Mouse (Mus musculus): ENCODE results near the gene Tubg2.

Gene Tubg2

GRCm38 (mm10) chr11:101178061-101179058, 22.7 kb downstream of the Tubg2 start:
- DNase-seq (ENCODE audit: low spot score in 2 of 2): no peak

DNA sequence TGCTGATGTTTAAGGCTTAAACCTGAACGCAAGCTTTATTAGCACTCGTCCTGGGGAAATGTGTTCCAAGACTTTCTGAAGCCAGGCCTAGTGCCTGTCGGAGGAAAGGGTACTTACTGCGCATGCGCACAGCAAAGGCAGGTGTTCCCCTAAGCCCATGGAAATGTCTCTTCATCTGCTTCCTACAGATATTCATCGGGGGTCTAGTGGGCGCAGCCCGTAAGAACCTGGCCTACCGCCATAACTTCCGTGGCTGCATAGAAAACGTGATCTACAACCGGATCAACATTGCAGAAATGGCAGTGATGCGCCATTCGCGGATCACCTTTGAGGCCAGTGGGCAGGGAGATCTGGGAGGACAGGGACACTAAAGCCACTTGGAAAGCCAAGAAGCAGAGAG, 23.6 kb downstream of the Tubg2 start:
- DNase-seq (ENCODE audit: low spot score in 2 of 2): no peak

DNA sequence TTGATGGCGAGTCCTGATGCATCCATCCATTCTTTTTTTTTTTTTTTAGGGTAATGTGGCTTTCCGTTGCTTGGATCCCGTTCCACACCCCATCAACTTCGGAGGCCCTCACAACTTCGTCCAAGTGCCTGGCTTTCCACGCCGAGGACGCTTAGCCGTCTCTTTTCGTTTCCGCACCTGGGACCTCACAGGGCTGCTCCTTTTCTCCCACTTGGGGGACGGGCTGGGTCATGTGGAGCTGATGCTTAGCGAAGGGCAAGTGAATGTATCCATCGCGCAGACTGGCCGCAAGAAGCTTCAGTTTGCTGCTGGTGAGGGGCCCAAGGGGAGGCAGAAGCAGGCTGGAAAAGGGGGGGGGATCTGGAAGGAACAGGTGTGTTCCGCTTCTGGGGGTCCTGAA, 24.6 kb downstream of the Tubg2 start:
- DNase-seq (ENCODE audit: low spot score in 2 of 2): no peak

DNA sequence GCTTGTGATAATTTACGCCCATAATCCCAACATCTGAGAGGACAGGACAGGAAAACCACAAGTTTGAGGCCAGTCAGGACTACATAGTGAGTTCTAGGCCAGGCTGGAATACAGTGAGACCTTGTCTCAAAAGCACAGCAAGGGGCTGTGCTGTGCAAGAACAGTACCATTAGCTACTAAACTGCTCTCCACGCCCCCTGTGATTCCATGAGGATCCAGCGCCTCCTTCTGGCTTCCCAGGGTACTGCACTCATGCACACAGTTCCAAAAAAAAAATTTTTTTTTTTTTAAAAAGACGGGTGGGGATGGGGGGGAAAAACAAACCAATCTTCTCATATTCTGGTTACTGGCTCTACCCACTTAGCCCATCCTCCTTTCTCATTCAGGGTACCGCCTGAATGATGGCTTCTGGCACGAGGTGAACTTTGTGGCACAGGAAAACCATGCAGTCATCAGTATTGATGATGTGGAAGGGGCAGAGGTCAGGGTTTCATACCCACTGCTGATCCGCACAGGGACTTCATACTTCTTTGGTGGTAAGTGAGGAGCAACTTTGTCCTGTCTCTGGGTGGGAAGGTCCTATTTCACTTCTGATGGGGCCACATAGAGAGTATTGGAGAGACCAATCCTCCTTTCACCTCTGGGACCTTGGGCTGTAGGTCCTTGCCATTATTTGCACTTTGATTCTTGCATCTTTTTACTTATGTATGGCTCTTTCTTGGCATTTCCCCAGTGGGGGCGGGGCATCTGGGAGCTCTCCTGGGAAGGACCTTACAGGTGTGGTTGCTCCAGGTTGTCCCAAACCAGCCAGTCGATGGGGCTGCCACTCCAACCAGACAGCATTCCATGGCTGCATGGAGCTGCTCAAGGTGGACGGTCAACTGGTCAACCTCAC, 25.4 kb downstream of the Tubg2 start:
- peak in 1 of 2 experiments; percentile 59 for DNase-seq (ENCODE audit: low spot score in 2 of 2)

DNA sequence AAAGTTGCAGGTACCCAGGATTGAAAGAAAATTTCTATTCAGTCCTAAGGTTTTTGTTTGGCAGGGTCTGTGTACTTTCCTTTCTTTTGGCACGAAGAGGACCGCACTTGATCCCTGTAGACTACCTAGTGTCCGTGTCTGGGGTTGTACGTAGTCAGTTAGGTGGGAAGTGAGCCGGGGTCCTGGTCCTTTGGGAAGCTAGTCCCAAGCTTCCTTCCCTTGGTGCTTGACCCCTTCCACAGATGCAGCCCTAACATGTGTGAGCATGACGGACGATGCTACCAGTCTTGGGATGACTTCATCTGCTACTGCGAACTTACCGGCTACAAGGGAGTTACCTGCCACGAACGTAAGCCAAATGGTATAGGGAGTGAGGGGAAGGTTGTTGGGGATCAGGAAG, 26.3 kb downstream of the Tubg2 start:
- no peak for DNase-seq (ENCODE audit: low spot score in 2 of 2)

DNA sequence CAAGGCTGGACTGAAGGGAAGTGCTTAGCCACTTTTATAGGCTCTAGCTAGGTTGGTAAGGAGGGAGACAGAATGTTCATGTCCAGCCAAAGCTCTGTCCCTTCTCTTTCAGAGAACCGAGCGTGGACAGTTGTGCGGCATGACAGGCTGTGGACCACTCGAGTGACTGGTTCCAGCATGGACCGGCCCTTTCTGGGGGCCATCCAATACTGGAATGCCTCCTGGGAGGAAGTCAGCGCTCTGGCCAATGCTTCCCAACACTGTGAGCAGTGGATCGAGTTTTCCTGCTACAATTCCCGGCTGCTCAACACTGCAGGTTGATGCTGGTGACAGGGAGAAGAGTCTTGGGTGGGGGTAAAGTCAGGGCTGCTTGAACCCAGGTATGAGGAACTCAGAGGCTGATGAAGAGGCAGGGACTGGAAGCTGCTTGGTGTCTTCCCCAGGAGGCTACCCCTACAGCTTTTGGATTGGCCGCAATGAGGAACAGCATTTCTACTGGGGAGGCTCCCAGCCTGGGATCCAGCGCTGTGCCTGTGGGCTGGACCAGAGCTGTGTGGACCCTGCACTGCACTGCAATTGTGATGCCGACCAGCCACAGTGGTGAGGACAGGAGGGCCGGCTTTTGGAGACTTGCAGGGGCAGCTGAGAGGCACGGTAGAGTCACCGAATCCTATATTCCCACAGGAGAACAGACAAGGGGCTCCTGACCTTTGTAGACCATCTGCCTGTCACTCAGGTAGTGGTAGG, 27.2 kb downstream of the Tubg2 start:
- DNase-seq (ENCODE audit: low spot score in 2 of 2): no peak

DNA sequence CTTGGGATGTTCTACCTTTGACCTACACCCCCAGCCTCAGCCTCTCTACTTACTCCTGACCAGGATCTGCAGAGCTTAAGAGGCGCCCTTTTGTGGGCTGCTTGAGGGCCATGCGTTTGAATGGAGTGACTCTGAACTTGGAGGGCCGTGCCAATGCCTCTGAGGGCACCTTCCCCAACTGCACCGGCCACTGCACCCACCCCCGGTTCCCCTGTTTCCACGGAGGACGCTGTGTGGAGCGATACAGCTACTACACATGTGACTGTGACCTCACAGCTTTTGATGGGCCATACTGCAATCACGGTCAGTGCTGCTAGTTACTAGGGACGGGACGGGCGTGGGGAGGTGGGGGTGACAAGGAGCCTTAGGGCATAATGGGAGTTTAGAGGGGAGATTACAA, 29.3 kb downstream of the Tubg2 start:
- no peak for DNase-seq (ENCODE audit: low spot score in 2 of 2)

GRCm38 (mm10) chr11:101185441-101185840, 29.7 kb downstream of the Tubg2 start:
- no peak for DNase-seq (ENCODE audit: low spot score in 2 of 2)

DNA sequence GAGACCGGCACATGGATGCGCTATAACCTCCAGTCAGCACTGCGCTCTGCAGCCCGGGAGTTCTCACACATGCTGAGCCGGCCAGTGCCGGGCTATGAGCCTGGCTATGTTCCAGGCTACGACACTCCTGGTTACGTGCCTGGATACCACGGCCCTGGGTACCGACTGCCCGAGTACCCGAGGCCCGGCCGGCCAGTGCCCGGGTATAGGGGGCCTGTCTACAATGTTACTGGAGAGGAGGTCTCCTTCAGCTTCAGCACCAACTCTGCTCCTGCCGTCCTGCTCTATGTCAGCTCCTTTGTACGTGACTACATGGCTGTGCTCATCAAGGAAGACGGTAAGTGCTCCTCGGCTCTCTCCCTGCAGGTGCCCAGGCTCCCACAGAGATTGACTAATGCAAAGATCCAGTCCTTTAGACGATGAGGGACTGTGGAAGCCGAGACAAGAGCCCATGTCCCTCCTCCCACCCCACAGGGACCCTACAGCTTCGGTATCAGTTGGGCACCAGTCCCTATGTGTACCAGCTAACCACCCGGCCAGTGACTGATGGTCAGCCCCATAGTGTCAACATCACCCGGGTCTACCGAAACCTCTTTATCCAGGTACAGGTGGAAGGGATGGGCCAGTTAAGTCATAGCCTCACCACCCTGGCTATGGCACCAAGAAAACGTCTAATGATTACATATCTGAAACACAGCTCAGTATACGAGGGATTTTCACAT, 31.0 kb downstream of the Tubg2 start:
- DNase-seq (ENCODE audit: low spot score in 2 of 2): no peak

DNA sequence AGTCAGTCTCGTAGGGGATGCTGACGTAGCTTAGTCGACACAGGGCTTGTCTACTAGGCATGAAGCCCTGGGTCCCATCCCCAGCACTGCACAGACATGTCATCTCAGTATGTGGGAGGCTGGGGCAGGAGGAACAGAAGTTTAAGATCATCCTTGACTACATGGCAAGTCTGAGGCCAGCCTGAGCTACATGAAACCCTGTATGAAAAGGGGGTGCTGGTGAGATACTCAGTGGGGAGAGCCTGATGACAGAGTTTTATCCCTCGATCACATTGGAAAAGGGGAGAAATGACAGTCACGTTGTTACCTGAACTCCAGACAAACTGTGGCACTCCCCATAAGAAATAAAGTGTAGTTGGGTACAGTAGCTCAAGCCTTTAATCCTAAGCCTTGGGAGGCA, 31.8 kb downstream of the Tubg2 start:
- no peak for DNase-seq (ENCODE audit: low spot score in 2 of 2)

DNA sequence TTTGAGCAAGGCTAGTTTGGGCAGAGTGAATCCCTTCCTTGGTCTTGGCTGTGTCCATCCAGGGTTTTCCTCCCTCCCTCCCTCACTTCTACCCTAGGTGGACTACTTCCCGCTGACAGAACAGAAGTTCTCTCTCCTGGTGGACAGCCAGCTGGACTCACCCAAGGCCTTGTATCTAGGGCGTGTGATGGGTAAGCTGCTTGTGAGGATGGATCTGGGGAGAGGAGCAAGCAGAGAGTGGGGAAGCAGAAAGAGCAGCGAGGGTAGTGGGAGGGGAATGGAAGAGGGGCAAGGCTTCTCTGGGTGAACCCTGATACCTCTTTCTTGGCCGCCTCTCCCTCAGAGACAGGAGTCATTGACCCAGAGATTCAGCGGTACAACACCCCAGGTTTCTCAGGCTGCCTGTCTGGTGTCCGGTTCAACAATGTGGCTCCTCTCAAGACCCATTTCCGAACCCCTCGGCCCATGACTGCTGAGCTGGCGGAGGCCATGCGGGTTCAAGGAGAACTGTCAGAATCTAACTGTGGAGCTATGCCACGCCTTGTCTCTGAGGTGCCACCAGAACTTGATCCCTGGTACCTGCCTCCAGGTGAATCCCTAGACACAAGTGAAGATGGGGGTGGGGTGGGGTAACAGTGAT, 32.6 kb downstream of the Tubg2 start:
- no peak for DNase-seq (ENCODE audit: low spot score in 2 of 2)

GRCm38 (mm10) chr11:101189495-101190180, 33.9 kb downstream of the Tubg2 start:
- peak in 1 of 2 experiments; percentile 70 for DNase-seq (ENCODE audit: low spot score in 2 of 2)

DNA sequence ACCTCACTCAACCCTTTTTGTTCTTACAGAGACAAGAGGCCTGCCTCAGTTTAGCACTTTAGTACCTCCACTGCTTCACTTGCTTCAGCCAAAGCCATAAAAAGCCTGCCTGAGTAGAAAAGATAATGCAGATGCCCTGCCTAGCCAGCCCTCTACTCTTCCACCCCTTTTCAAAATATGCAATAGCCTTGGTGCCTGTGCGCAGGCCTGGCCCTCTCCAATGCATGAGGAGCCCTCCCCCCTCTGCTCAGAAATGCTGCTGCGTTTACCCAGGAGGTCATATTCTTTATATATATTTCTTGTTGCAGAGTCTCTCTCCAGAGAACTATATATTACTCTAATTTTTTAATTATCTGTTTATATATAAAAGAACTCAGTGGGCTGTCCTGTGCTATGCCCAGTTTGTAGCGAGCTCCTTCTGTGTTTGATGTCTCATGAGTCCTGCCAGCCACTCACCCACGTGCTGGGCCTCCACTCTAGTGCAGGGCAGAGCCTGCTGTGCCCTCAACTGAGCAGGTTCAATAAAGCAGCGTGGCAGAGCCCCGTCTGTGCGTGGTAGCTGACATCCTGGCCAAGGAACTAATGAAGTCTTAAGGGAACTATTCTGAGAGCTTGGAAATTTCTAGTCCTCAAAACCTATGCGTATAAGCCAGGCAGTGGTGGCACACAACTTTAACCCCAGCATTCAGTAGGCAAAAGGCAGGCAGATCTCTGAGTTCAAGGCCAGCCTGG, 34.6 kb downstream of the Tubg2 start:
- no peak for DNase-seq (ENCODE audit: low spot score in 2 of 2)

DNA sequence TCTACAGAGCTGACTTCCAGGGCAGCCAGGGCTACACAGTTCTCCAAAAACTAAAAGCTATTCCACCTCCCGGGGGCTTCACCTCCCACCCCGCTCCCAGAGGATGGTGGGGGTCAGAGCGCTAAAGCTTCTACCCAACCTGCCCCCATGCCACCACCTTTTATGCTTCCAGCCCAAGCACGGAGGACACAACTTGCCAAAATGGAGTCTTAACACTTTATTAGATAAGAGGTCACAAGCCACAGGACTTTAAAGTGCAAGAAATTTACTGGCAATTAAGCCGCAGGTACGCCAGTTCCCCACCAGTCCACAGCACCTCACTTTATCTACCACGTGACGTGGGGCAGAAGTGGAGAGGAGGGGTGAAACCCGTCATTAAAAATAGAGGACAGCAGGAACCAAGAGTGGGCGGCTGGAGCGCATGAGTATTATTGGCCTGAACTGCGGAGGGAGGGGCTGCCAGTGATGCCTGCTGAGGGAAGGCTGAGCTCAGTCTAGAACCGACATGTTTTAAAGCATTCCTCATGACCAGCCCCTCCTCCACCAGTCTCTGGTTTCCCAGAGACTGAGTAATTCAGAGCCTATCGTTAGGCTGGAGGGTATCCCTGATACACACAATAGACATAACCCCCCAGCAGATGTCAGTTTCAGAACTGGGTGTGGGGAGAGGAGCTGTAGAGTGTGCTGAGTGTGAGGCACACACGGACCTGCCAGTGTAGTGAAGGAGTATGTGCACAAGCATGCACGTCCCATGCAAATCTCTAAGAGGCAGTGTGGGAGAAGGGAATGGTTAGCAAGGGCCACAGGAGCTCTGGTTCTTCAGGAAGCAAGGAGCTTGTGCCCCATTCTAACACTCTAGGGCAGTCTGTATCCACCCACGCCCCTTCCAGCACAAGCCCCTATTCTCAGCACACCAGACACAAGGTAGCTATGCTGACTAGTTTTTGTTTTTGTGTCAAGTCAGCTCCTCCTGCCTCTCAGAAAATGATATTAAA, 35.5 kb downstream of the Tubg2 start:
- no peak for DNase-seq (ENCODE audit: low spot score in 2 of 2)

GRCm38 (mm10) chr11:101191919-101192470, 36.3 kb downstream of the Tubg2 start:
- no peak for DNase-seq (ENCODE audit: low spot score in 2 of 2)

GRCm38 (mm10) chr11:101192646-101193045, 36.9 kb downstream of the Tubg2 start:
- no peak for DNase-seq (ENCODE audit: low spot score in 2 of 2)

DNA sequence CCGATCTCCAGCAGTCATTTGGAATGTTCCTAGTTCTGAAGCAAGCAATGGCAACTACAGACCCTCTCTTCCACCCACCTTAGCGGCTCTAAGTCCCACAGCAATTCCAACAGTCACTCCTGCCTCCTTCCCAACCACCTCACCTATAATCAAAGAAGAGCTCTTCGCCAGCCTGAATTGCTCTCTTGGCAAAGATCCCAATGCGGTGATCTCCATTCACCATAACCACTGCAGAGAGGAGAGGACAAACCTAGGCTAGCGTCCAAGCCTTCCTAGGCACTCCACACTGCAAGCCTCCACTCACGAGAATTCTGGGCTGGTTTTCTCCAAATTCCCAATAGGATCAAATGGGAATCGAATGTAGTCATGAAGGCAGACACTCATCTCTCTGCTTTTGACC, 37.4 kb downstream of the Tubg2 start:
- no peak for DNase-seq (ENCODE audit: low spot score in 2 of 2)

DNA sequence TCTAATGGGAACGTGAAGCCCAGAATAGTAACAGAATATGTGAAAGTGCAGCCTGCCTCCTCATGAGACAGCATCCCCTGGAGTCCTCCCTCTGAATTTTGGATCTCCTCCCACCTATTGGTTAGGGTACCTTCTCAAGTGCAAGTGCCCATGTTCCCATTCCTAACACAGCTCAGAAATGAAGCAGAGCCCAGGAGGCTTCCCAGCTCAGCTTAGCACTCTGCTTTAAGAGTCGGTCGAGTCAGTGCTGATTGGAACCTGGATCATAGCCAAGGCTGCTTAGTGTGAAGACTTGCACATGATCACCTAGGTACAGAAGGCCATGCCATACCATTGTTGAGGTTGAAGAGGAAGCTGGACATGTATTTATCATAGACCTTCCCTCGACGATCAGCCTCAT, 38.4 kb downstream of the Tubg2 start:
- DNase-seq (ENCODE audit: low spot score in 2 of 2): no peak
